Mouse (Mus musculus) liver, embryonic 14.5 days (tissue): ENCODE measurements around the gene Erbin.

Experiments used
- CTCF ChIP-seq: IDR thresholded peaks from 2 replicates; pipeline ENCODE4 v1.5.1; 2016; ENCODE audit warnings: antibody characterized with exemption, low read depth, control low read depth
- EP300 ChIP-seq: IDR thresholded peaks from 2 replicates; pipeline ENCODE4 v1.6.1; 2016; ENCODE audit warnings: antibody characterized with exemption, low read depth

DNA sequence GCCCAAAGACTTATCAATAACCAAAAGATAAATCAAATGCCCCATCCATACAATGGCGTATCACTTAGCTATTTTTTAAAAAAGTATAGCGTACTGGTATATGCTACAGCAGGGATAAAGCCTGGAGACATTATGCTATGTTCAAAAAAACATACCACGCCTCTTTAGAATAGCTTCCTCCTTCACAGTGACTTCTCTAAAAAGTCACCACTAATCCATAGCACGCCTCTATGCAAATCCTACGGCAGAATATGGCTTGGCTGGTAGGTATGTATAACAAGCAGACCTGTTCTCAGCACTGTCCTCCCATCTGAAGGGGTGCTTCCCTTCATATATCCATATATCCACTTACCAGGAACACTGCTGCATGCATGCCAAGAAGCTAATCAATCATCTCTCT, 27.2 kb downstream of the Erbin start:
- no peak for TF ChIP-seq CTCF
- TF ChIP-seq EP300, result no peak
